Mouse (Mus musculus) testis, adult 2 months (tissue): Measurements from ENCODE around the gene Ccr4.

ENCODE experiments used
- CTCF ChIP-seq: fragments of 200-500 bp; IDR thresholded peaks from 2 replicates; pipeline ENCODE4 v1.5.1; 2012; ENCODE audit warnings: low read depth, mild to moderate bottlenecking, inconsistent platforms, low read length, moderate library complexity; ENCODE audit not compliant: control insufficient read depth, insufficient read depth, insufficient replicate concordance
- POLR2A ChIP-seq: fragments of 200-500 bp; IDR thresholded peaks from 2 replicates; pipeline ENCODE4 v1.6.1; 2012; ENCODE audit warnings: low read depth, mild to moderate bottlenecking, inconsistent platforms, low read length, moderate library complexity; ENCODE audit not compliant: control insufficient read depth

- no peak for TF ChIP-seq CTCF
- TF ChIP-seq POLR2A = no peak
Observed at GRCm38 (mm10) chr9:114458436-114458835, 46.3 kb downstream of the Ccr4 start.
